Mouse (Mus musculus) lung, adult 2 months (tissue): ENCODE data around the gene Tent4b.

ENCODE experiments used
- CTCF ChIP-seq: fragments of 200-500 bp; IDR thresholded peaks from 2 replicates; pipeline ENCODE4 v1.5.1; 2011; ENCODE audit warnings: mild to moderate bottlenecking, low read length, control low read depth; ENCODE audit not compliant: insufficient read depth
- POLR2A ChIP-seq: fragments of 200-500 bp; IDR thresholded peaks from 2 replicates; pipeline ENCODE4 v1.6.1; 2011; ENCODE audit warnings: low read depth, mild to moderate bottlenecking, control low read depth, low read length, borderline replicate concordance; ENCODE audit errors: extremely low read depth

GRCm38 (mm10) chr8:88221353-88221752, 22.3 kb downstream of the Tent4b start:
- TF ChIP-seq CTCF (no peak), POLR2A (no peak)
